ENCODE assay signal across 11 mouse cellular contexts in the genomic region with DNA sequence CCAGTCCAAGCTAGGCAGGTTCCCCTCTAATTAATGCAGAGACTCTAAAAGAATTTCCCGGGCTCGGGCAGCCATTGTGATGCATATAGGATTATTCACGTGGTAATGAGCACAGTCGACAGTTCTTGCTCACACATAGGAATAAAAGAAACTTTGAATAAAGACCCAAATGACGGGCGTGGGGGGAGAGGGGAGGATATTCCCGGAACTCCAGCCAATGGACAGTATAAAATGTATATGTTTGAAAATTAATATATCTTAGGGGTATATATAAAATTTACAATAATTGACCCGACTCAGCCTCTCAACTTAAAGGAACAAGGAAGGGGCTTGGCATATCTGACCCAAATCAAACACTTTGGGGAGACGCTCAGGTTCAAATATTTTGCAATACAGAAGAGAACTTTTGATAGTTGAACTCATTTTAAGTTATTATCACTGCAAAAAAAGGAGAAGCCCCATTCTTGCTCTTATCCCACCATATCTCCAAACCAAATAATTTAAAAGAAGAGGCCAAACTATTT. TPM values are rescaled to one million over a fixed set of nuclear protein-coding genes. Genes with fewer than 3 reads are reported as not detected.
A peak's percentile ranks its signal among the peaks of the same experiment; 100 is the strongest.
DNase-seq lines count a peak whose midpoint lies in the region; ATAC-seq and TF ChIP-seq lines count a peak whose summit lies in the region.
"Had no signal": no experiment of that assay in that cellular context is flagged by ENCODE, and none has a peak within 500 bp of the region (broad histone marks: within the 10 kb centered on the region; RNA-seq: fewer than 3 reads in every experiment).

No protein-coding gene starts in this region.

- peak overlapping the region; percentile 22 for H3K4me3 ChIP-seq in embryonic facial prominence, embryonic 15.5 days (replicated peaks)
- peak overlapping the region; percentile 55 for H3K4me3 ChIP-seq in hindbrain, postnatal 0 days (ENCODE audit: low read length)
- no peak overlapping the region for H3K4me3 ChIP-seq in heart, embryonic 11.5 days (ENCODE audit: low read depth, low read length)
- no peak overlapping the region for H3K4me3 ChIP-seq in heart, embryonic 10.5 days
- H3K4me3 ChIP-seq: myocyte had no signal

- H3K27ac ChIP-seq in embryonic facial prominence, embryonic 15.5 days (replicated peaks): no peak overlapping the region
- peak overlapping the region; percentile 76 for H3K27ac ChIP-seq in hindbrain, postnatal 0 days
- no peak overlapping the region for H3K27ac ChIP-seq in heart, embryonic 11.5 days (ENCODE audit: low read depth, low read length)
- H3K27ac ChIP-seq in heart, embryonic 10.5 days: no peak overlapping the region

- peaks cover 91% of the 10 kb centered on the region for H3K27me3 ChIP-seq in embryonic facial prominence, embryonic 15.5 days
- H3K27me3 ChIP-seq in hindbrain, postnatal 0 days (ENCODE audit: insufficient read depth, low read length): peaks cover 38% of the 10 kb centered on the region
- peaks cover 89% of the 10 kb centered on the region for H3K27me3 ChIP-seq in heart, embryonic 11.5 days (ENCODE audit: control insufficient read depth, insufficient read depth, low read length)
- peaks cover 75% of the 10 kb centered on the region for H3K27me3 ChIP-seq in heart, embryonic 10.5 days (ENCODE audit: insufficient read depth, poor library complexity, severe bottlenecking)

- H3K9ac ChIP-seq in embryonic facial prominence, embryonic 15.5 days: no peak overlapping the region
- peak overlapping the region; percentile 57 for H3K9ac ChIP-seq in hindbrain, postnatal 0 days (replicated peaks; ENCODE audit: low read length)
- no peak overlapping the region for H3K9ac ChIP-seq in heart, embryonic 11.5 days (ENCODE audit: low read depth, low read length)

- H3K4me1 ChIP-seq in embryonic facial prominence, embryonic 15.5 days: peaks cover 22% of the 10 kb centered on the region
- no peaks in the 10 kb centered on the region for H3K4me1 ChIP-seq in hindbrain, postnatal 0 days (ENCODE audit: insufficient read depth, low read length)
- H3K4me1 ChIP-seq in heart, embryonic 11.5 days (ENCODE audit: control insufficient read depth, insufficient read depth, low read length): peaks cover 13% of the 10 kb centered on the region
- peaks cover 20% of the 10 kb centered on the region for H3K4me1 ChIP-seq in heart, embryonic 10.5 days

- H3K9me3 ChIP-seq in embryonic facial prominence, embryonic 15.5 days (replicated peaks): no peaks in the 10 kb centered on the region
- no peaks in the 10 kb centered on the region for H3K9me3 ChIP-seq in hindbrain, postnatal 0 days (ENCODE audit: low read length)
- no peaks in the 10 kb centered on the region for H3K9me3 ChIP-seq in heart, embryonic 11.5 days (replicated peaks; ENCODE audit: control insufficient read depth, low read length)
- no peaks in the 10 kb centered on the region for H3K9me3 ChIP-seq in heart, embryonic 10.5 days

- DNase-seq in brain, embryonic 14.5 days (ENCODE audit: low read depth): peak; percentile 95
- peak; percentile 58 for DNase-seq in hindbrain, postnatal 0 days (ENCODE audit: low spot score)
- DNase-seq in retina, embryonic 14.5 days (ENCODE audit: low spot score): peak; percentile 86
- DNase-seq in spleen, adult 12 weeks (ENCODE audit: low spot score): no peak
- no peak for DNase-seq in heart, embryonic 10.5 days (ENCODE audit: low spot score)
- DNase-seq: kidney, adult 9 months; lung, adult 2 months had no signal

- no peak overlapping the region for H3K4me2 ChIP-seq in embryonic facial prominence, embryonic 15.5 days (replicated peaks)
- H3K4me2 ChIP-seq in hindbrain, postnatal 0 days (ENCODE audit: low read depth, low read length): peak overlapping the region; percentile 56
- no peak overlapping the region for H3K4me2 ChIP-seq in heart, embryonic 11.5 days

- no peak for TF ChIP-seq CTCF in brain, embryonic 14.5 days (IDR thresholded peaks at IDR 0.05; ENCODE audit: borderline replicate concordance, extremely low read depth, insufficient read depth, insufficient read length)
- TF ChIP-seq CTCF in hindbrain, postnatal 0 days (IDR thresholded peaks at IDR 0.05; ENCODE audit: low read depth): no peak

- no peak for TF ChIP-seq POLR2A in brain, embryonic 14.5 days (IDR thresholded peaks at IDR 0.05; ENCODE audit: borderline replicate concordance, extremely low read depth, insufficient read depth, insufficient read length, poor library complexity, severe bottlenecking)

- no peaks in the 10 kb centered on the region for H3K36me3 ChIP-seq in embryonic facial prominence, embryonic 15.5 days
- no peaks in the 10 kb centered on the region for H3K36me3 ChIP-seq in hindbrain, postnatal 0 days (ENCODE audit: insufficient read depth, low read length)
- H3K36me3 ChIP-seq in heart, embryonic 11.5 days (ENCODE audit: control insufficient read depth, insufficient read depth, low read length): no peaks in the 10 kb centered on the region
- no peaks in the 10 kb centered on the region for H3K36me3 ChIP-seq in heart, embryonic 10.5 days

- WGBS in embryonic facial prominence, embryonic 15.5 days: 9% methylated on average over 9 of the region's 9 CpGs
- WGBS in hindbrain, postnatal 0 days: 6% methylated on average over 9 of the region's 9 CpGs
- 4% methylated on average over 9 of the region's 9 CpGs for WGBS in heart, embryonic 11.5 days (ENCODE audit: insufficient replicate concordance)
- WGBS in heart, embryonic 10.5 days: 3% methylated on average over 9 of the region's 9 CpGs

- no peak for ATAC-seq in embryonic facial prominence, embryonic 15.5 days (ENCODE audit: insufficient number of reproducible peaks, low FRiP score, low TSS enrichment, low read depth)
- no peak for ATAC-seq in hindbrain, postnatal 0 days
- ATAC-seq in heart, embryonic 11.5 days (replicated peaks; ENCODE audit: insufficient number of reproducible peaks, low FRiP score, low TSS enrichment): no peak

RNA-seq across cellular contexts. Expression of a gene that starts 3.8 kb away (rescaled TPM):
- 101 and 119 TPM in 2 replicates for polyA plus RNA-seq in brain, embryonic 14.5 days (2012; rRNA removed)
- polyA plus RNA-seq in embryonic facial prominence, embryonic 15.5 days (2015; fragmentation: Nextera tagmentation; extraction: Ambion mirVana): 6.5 and 7.4 TPM in 2 replicates
- total RNA-seq in hindbrain, postnatal 0 days (2014; rRNA removed): 68.1 and 80.2 TPM in 2 replicates
- polyA plus RNA-seq in hindbrain, postnatal 0 days (2015; fragmentation: Nextera tagmentation; extraction: Ambion mirVana): 22.6 and 26.3 TPM in 2 replicates
- polyA plus RNA-seq in heart, embryonic 11.5 days (2014; fragmentation: Nextera tagmentation; extraction: Ambion mirVana): 0.14 and 0.31 TPM in 2 replicates
- 0.20 and 0.77 TPM in 2 replicates for polyA plus RNA-seq in heart, embryonic 10.5 days (2016; fragmentation: Nextera tagmentation; extraction: Ambion mirVana)
- polyA plus RNA-seq: myocyte; spleen, adult 2 months had no signal

Comparison
In these comparisons a context has a peak if more than half of its experiments do, and no peak if none do; other contexts are left out.
1. DNase-seq: peak in brain, embryonic 14.5 days (single experiment), hindbrain, postnatal 0 days (single experiment) and retina, embryonic 14.5 days (single experiment); none in spleen, adult 12 weeks (single experiment) and heart, embryonic 10.5 days (single experiment).
2. H3K4me3 ChIP-seq: peak in embryonic facial prominence, embryonic 15.5 days (single experiment) and hindbrain, postnatal 0 days (single experiment); none in heart, embryonic 11.5 days (single experiment) and heart, embryonic 10.5 days (single experiment).